Mouse (Mus musculus): Measurements from ENCODE around the gene Acd.

Acd gene

GRCm38 (mm10) chr8:105700566-105700965 lies 336 bp downstream of the Acd start:
- no peak for DNase-seq

DNA sequence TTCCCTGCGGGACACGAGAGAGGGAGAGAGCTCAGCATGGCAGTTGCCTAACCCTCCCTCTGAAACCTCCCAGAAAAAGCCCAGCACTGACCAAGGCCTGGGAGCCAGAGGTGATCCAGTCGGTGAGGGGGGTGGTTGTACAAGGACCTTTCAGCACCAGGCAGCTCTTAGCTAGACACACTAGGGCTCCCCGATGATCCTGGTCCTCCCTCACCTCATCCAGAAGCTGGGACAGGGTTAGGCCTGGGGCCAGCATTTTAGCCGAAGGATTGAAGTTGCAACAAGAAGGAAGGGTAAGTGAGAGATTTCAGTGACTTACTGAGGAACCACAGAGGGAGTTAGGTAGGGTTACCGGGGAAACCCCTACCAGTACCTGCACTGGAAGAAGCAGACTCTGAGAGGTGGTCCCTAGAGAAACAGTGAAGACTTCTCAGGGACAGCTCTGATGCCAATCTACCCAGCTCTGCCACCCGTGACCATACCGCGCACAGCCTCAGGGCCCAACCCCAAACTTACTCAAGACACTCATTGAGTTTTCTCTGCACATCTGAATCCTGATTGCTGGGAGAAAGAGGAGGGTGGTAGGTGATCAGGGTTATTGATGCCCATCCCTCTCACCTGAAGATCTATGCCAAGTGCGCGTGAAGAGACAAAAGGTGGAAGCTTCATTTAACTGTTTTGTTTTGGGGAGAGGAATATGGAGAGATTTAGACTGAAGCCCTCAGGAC lies 1.2 kb downstream of the Acd start:
- DNase-seq: no peak

GRCm38 (mm10) chr8:105698734-105699133 lies 2.2 kb downstream of the Acd start:
- no peak for DNase-seq

- no peak for DNase-seq
Measured at GRCm38 (mm10) chr8:105697196-105697780, 3.6 kb downstream of the Acd start.

DNA sequence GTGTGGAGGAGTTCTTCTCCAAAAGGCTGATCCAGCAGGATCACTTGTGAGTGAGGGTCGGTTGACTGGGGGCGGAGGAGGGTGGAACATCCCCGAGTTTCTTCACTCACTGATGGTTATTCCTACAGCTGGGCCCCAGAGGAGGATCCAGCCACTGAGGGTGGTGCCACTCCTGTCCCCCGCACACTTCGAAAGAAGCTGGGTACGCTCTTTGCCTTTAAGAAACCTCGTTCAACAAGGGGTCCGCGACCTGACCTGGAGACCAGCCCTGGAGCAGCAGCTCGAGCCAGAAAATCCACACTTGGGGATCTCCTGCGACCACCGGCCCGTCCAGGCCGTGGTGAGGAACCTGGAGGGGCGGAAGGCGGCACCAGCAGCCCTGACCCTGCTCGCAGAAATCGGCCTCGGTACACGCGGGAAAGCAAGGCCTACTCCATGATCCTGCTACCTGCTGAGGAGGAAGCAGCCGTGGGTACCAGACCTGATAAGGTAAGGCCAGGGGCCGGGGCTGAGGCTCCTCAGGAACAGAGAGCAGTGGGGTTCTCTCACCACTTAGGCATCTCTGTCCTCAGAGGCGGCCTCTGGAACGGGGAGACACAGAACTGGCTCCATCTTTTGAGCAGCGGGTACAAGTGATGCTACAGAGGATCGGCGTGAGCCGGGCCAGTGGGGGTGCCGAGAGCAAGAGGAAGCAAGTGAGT lies 5.7 kb downstream of the Acd start:
- DNase-seq: no peak

DNA sequence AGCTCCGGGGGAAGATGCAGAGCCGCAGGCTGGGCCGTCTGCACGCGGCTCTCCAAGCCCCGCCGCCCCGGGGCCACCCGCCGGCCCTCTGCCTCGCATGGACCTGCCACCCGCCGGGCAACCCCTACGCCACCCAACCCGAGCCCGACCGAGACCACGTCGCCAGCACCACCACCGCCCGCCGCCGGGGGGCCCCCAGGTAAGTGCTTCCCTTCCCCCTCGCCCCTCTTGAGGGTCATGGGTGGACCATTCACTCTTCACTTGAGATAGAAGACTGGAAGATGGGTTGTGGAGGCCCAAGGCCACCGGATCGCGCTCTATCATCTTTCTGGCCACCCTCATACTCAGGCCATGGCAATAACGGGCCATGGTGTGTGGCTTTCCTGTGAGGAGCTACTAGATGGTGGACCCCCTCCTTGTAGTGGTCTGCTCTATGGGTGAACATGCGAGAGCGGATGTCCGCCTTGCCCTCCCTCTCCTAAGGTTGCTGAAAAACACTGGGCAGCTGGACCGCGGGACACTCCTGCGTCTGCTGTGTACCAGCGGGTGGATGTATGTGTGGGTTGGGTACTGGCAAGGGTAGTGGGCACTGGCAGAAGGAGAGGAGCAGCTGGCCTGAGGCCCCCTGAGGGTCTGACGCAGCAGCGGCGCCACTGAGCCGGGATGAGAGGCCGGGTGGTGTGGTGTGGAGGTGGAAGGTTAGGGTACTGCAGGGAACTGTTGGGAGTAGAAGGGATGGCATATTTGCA lies 6.7 kb downstream of the Acd start:
- peak; percentile 55 for DNase-seq

DNA sequence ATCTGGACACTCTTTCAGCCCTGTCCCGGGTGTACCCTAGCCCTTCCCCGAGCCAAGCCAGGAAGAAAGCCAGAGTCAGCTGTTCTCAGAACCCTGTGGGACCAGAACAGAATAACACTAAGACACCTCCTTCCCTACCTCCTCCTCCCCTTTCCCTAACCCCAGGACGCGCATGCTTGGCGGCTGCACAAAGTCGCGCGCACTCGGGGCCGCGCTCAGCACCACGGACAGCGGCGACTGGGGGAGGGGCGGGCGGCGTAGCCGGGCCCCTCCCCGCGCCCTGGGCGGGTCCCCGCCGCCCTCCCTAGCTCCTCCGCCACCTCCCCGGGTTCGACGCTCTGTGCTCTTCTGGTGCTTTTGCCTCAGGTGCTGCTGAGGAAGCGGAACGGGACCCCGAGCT lies 7.3 kb downstream of the Acd start:
- peak; percentile 85 for DNase-seq

- DNase-seq: no peak
Measured at GRCm38 (mm10) chr8:105692449-105693182, 8.3 kb downstream of the Acd start.

- no peak for DNase-seq
Measured at GRCm38 (mm10) chr8:105690978-105691377, 9.9 kb downstream of the Acd start.

GRCm38 (mm10) chr8:105689983-105690360 lies 10.9 kb downstream of the Acd start:
- DNase-seq: no peak

DNA sequence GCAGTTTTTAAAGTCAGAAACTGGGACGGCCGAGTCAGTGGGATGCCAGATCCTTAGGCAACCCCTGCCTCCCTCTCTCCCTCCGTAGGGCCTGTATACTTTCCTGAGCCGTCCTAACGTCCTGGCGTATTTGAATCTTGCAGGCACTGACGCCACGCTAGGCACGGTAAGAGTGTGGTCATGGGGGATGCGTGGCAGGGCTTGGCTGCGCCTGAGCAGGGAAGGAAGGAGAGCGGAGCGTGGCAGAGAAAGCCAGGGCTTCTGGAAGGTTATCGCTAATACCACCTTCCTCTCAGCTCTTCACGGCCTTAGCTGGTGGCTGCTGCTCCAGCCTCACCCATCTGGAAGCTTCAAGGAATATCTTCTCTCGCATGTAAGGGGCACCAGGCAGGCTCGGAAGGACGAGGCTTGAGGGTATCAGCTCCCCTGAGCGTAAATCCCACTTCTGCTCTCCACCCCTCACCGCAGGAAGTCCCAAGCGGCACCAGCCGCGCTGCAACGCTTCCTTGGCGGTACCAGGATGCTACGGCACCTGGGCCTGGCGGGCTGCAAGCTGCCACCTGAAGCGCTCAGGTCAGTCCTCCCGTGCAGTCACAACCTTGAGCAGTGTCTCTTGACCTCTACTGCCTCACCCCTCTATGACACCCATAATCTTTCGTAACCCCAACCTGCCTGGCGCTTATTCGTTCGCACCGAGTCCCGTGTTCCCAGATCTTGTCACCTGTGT lies 11.5 kb downstream of the Acd start:
- no peak for DNase-seq

- DNase-seq: no peak
Measured at GRCm38 (mm10) chr8:105688242-105688752, 12.6 kb downstream of the Acd start.

DNA sequence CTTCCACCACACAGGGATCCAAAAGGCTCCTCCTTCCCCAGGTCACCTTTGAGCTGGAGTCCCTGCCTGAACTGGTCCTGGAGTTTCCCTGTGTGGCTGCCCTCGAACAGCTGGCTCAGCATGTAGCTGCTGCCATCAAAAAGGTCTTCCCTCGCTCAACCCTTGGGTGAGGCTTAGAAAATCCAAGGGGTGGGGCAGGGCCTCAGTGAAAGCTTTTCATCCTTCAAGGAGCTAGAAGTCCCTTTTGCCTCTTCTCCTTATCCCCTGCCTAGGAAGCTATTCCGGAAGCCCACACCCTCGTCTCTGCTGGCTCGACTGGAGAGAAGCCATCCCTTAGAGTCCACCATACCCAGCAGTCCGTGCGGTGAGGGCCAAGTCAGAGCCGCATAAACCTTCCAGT lies 13.4 kb downstream of the Acd start:
- no peak for DNase-seq

GRCm38 (mm10) chr8:105686551-105686950 lies 14.4 kb downstream of the Acd start:
- no peak for DNase-seq

DNA sequence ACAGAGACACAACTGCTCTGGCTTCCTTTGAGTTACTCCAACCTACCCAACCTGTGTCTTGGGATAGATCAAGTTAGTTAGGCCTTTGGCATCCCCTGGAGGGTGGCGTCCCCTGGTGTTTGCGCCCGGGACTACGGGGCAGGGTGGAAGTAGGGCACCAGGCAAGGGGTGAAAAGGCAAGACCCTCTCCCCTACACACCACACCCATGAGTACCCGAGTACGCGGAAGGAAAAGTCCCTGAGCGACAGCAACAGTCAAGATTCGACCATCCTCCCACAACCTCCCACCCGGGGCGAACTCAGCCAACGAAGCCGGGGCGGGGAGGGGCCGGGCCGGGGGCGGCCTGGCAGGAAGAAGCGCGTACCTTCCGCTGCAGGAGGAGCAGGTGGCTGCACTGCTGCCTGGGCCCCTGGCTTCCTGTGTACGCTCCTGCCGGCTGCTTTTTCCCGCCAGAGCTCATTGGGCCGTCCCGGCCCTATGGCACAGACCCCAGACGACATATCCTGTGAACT lies 15.1 kb downstream of the Acd start, which contains the start of gene Carmil2:
Gene Carmil2 (plus strand): TSS at position 479 of the 513 bp plus-strand sequence.
- no peak for DNase-seq

- no peak for DNase-seq
Measured at GRCm38 (mm10) chr8:105685325-105685724, 15.6 kb downstream of the Acd start.

DNA sequence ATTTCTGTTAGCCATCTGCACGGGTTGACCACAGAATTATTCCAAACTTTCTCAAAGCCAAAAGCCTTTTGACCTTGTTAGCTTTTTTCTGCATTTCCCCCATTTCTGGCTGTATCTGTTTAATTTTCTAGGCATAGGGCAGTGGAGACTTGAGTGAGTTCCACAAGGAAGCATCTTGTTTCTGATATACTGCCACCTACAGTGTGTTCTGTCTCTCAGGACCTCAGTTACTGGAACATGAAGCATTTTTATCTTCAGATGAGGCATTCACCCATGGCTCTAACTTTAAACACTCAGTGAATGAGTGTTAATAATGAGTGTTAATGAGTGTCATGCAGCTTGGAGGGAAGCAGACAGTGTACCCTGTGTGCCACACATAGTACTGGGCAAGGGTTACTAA lies 23.0 kb downstream of the Acd start:
- no peak for DNase-seq

- no peak for DNase-seq
Measured at GRCm38 (mm10) chr8:105661167-105661566, 39.7 kb downstream of the Acd start.

- DNase-seq: no peak
Measured at GRCm38 (mm10) chr8:105657641-105658040, 43.3 kb downstream of the Acd start.

GRCm38 (mm10) chr8:105648929-105649328 lies 52.0 kb downstream of the Acd start:
- DNase-seq: no peak
